Mouse (Mus musculus) MEL (cell line): ENCODE data around the gene Fbln1. TPM values are rescaled to one million over a fixed set of nuclear protein-coding genes. Genes with fewer than 3 reads are reported as not detected.

Source experiments
- DNase-seq: peaks from one replicate; pipeline ENCODE4 v3.0.0; 2011; ENCODE audit warnings: low read depth, low spot score
- H3K27ac ChIP-seq: 2 replicates; pipeline ENCODE4 v1.5.1; 2012; ENCODE audit warnings: low read depth, mild to moderate bottlenecking, control low read depth, low read length, moderate library complexity; ENCODE audit not compliant: control insufficient read depth
- H3K27me3 ChIP-seq, 2 experiments: fragments of 150-350 bp in 1 of 2; sonication (generic) in 1 of 2; 2 replicates each; pipeline ENCODE4 v1.6.1; 2012; ENCODE audit warnings: low read length in 2 of 2, mild to moderate bottlenecking in 2 of 2, improper control_type of control experiment in 1 of 2, moderate library complexity in 1 of 2; ENCODE audit not compliant: insufficient read depth in 2 of 2, control insufficient read depth in 1 of 2
- H3K36me3 ChIP-seq, 2 experiments: 2 replicates each; pipeline ENCODE4 v1.6.1; 2012 to 2014; ENCODE audit warnings: low read length in 2 of 2, improper control_type of control experiment in 1 of 2, inconsistent platforms in 1 of 2, mild to moderate bottlenecking in 1 of 2; ENCODE audit not compliant: insufficient read depth in 2 of 2, control insufficient read depth in 1 of 2
- H3K4me1 ChIP-seq, 2 experiments: fragments of 150-350 bp in 1 of 2; sonication (generic) in 1 of 2; 2 replicates each; pipeline ENCODE4 v1.6.1; 2012; ENCODE audit warnings: low read length in 2 of 2, improper control_type of control experiment in 1 of 2, mild to moderate bottlenecking in 1 of 2; ENCODE audit not compliant: insufficient read depth in 2 of 2, control insufficient read depth in 1 of 2
- H3K4me3 ChIP-seq, 2 experiments: fragments of 150-350 bp in 1 of 2; sonication (generic) in 1 of 2; 2 replicates each; pipeline ENCODE4 v1.5.1; 2012; ENCODE audit warnings: low read depth in 2 of 2, low read length in 2 of 2, mild to moderate bottlenecking in 2 of 2, moderate library complexity in 2 of 2, control low read depth in 1 of 2, improper control_type of control experiment in 1 of 2; ENCODE audit not compliant: control insufficient read depth in 1 of 2, insufficient read depth in 1 of 2
- H3K79me2 ChIP-seq: 2 replicates; pipeline ENCODE4 v1.6.1; 2012; ENCODE audit warnings: mild to moderate bottlenecking, low read length, moderate library complexity; ENCODE audit not compliant: control insufficient read depth, poor library complexity, insufficient read depth
- H3K9ac ChIP-seq: 2 replicates; pipeline ENCODE4 v1.6.1; 2012; ENCODE audit warnings: low read depth, mild to moderate bottlenecking, control low read depth, low read length, moderate library complexity; ENCODE audit not compliant: control insufficient read depth, poor library complexity, severe bottlenecking
- H3K9me3 ChIP-seq: fragments of 150-350 bp; sonication (generic); replicated peaks from 2 replicates; pipeline ENCODE4 v1.6.1; 2012; ENCODE audit warnings: mild to moderate bottlenecking, low read length, improper control_type of control experiment, moderate library complexity; ENCODE audit not compliant: insufficient read depth
- BHLHE40 ChIP-seq: IDR thresholded peaks from 2 replicates; pipeline ENCODE4 v1.6.1; 2012; ENCODE audit warnings: low read depth, mild to moderate bottlenecking, inconsistent platforms, low read length, improper control_type of control experiment, borderline replicate concordance
- CTCF ChIP-seq, 3 experiments: IDR thresholded peaks in 2 of 3; conservative IDR thresholded peaks in 1 of 3; 2 replicates each; pipeline ENCODE4 v1.5.1; 2011 to 2012; ENCODE audit warnings: low read length in 3 of 3, low read depth in 2 of 3, mild to moderate bottlenecking in 2 of 3, improper control_type of control experiment in 1 of 3, inconsistent platforms in 1 of 3, mixed read lengths in 1 of 3, moderate library complexity in 1 of 3; ENCODE audit not compliant: control insufficient read depth in 1 of 3, insufficient read depth in 1 of 3, poor library complexity in 1 of 3, severe bottlenecking in 1 of 3
- ELF1 ChIP-seq: IDR thresholded peaks from 2 replicates; pipeline ENCODE4 v1.6.1; 2014; ENCODE audit warnings: low read depth, mild to moderate bottlenecking, inconsistent platforms, low read length, improper control_type of control experiment, moderate library complexity
- EP300 ChIP-seq, 2 experiments: IDR thresholded peaks; 2 replicates each; pipeline ENCODE4 v1.6.1; 2011; ENCODE audit warnings: improper control_type of control experiment in 2 of 2, low read length in 2 of 2, low read depth in 1 of 2, mild to moderate bottlenecking in 1 of 2
- ETS1 ChIP-seq: IDR thresholded peaks from 2 replicates; pipeline ENCODE4 v1.6.1; 2012; ENCODE audit warnings: low read depth, mild to moderate bottlenecking, inconsistent platforms, low read length, improper control_type of control experiment, moderate library complexity
- KAT2A ChIP-seq: conservative IDR thresholded peaks from 2 replicates; pipeline ENCODE4 v1.6.1; 2012; ENCODE audit warnings: low read depth, low read length, improper control_type of control experiment, inconsistent platforms
- MAFK ChIP-seq: IDR thresholded peaks from 2 replicates; pipeline ENCODE4 v1.6.1; 2011; ENCODE audit warnings: low read depth, mild to moderate bottlenecking, low read length, improper control_type of control experiment, borderline replicate concordance
- MAZ ChIP-seq: IDR thresholded peaks from 2 replicates; pipeline ENCODE4 v1.6.1; 2012; ENCODE audit warnings: low read depth, mild to moderate bottlenecking, inconsistent platforms, low read length, improper control_type of control experiment
- MEF2A ChIP-seq: IDR thresholded peaks from 2 replicates; pipeline ENCODE4 v1.6.1; 2014; ENCODE audit warnings: low read depth, mild to moderate bottlenecking, inconsistent platforms, low read length, improper control_type of control experiment; ENCODE audit not compliant: poor library complexity, insufficient replicate concordance, severe bottlenecking; ENCODE audit errors: extremely low read depth
- MXI1 ChIP-seq: IDR thresholded peaks from 2 replicates; pipeline ENCODE4 v1.6.1; 2011; ENCODE audit warnings: mild to moderate bottlenecking, low read depth, low read length, improper control_type of control experiment
- MYB ChIP-seq: IDR thresholded peaks from 2 replicates; pipeline ENCODE4 v1.6.1; 2011; ENCODE audit warnings: mild to moderate bottlenecking, low read depth, low read length, improper control_type of control experiment
- POLR2AphosphoS2 ChIP-seq: IDR thresholded peaks from 2 replicates; pipeline ENCODE4 v1.6.1; 2011; ENCODE audit warnings: low read length, improper control_type of control experiment
- RAD21 ChIP-seq: IDR thresholded peaks from 2 replicates; pipeline ENCODE4 v1.6.1; 2011; ENCODE audit warnings: mild to moderate bottlenecking, low read depth, low read length, improper control_type of control experiment
- SIN3A ChIP-seq: IDR thresholded peaks from 2 replicates; pipeline ENCODE4 v1.6.1; 2012; ENCODE audit warnings: low read length, improper control_type of control experiment, inconsistent platforms
- SMC3 ChIP-seq: IDR thresholded peaks from 2 replicates; pipeline ENCODE4 v1.6.1; 2011; ENCODE audit warnings: low read depth, low read length, improper control_type of control experiment
- TCF12 ChIP-seq: IDR thresholded peaks from 2 replicates; pipeline ENCODE4 v1.6.1; 2014; ENCODE audit warnings: low read depth, mild to moderate bottlenecking, inconsistent platforms, low read length, improper control_type of control experiment, moderate library complexity
- UBTF ChIP-seq: IDR thresholded peaks from 2 replicates; pipeline ENCODE4 v1.6.1; 2012; ENCODE audit warnings: low read depth, mild to moderate bottlenecking, inconsistent platforms, low read length, improper control_type of control experiment, moderate library complexity, borderline replicate concordance; ENCODE audit not compliant: insufficient read depth
- USF1 ChIP-seq: IDR thresholded peaks from 2 replicates; pipeline ENCODE4 v1.6.1; 2014; ENCODE audit warnings: low read depth, mild to moderate bottlenecking, inconsistent platforms, low read length, improper control_type of control experiment, moderate library complexity
- USF2 ChIP-seq, 2 experiments: IDR thresholded peaks; 2 replicates each; pipeline ENCODE4 v1.6.1; 2011 to 2012; ENCODE audit warnings: improper control_type of control experiment in 2 of 2, low read length in 2 of 2, borderline replicate concordance in 1 of 2, inconsistent platforms in 1 of 2, low read depth in 1 of 2, mild to moderate bottlenecking in 1 of 2; ENCODE audit not compliant: insufficient read depth in 1 of 2
- ZC3H11A ChIP-seq: IDR thresholded peaks from 2 replicates; pipeline ENCODE4 v1.6.1; 2012; ENCODE audit warnings: low read depth, mild to moderate bottlenecking, inconsistent platforms, low read length, improper control_type of control experiment
- ZKSCAN1 ChIP-seq: IDR thresholded peaks from 2 replicates; pipeline ENCODE4 v1.6.1; 2012; ENCODE audit warnings: low read depth, mild to moderate bottlenecking, inconsistent platforms, low read length, improper control_type of control experiment, moderate library complexity
- ZMIZ1 ChIP-seq: IDR thresholded peaks from 2 replicates; pipeline ENCODE4 v1.6.1; 2012; ENCODE audit warnings: low read depth, mild to moderate bottlenecking, inconsistent platforms, low read length, improper control_type of control experiment, moderate library complexity
- ZNF384 ChIP-seq: IDR thresholded peaks from 2 replicates; pipeline ENCODE4 v1.6.1; 2012; ENCODE audit warnings: low read depth, mild to moderate bottlenecking, inconsistent platforms, low read length, improper control_type of control experiment
- polyA plus RNA-seq, 2 experiments: library from polyadenylated mRNA; stranded (reverse) in 1 of 2; unstranded in 1 of 2; fragments of >175 nt in 1 of 2; fragments of >200 nt in 1 of 2; gene quantifications; 2 replicates each; pipeline versions ENCODE4 v1.2.1 to v1.2.4; 2012; ENCODE audit warnings: low replicate concordance in 2 of 2, low read depth in 1 of 2; ENCODE audit not compliant: insufficient read length in 2 of 2, insufficient read depth in 1 of 2, missing spikeins in 1 of 2
- total RNA-seq: library from RNA; depleted of rRNA; stranded (reverse); fragments of 300-350 nt; gene quantifications from 2 replicates; pipeline ENCODE4 v1.2.3, GENCODE M21; 2012

Gene Fbln1
- total and polyA plus RNA-seq, 3 experiments, result not detected

- Histone ChIP-seq H3K4me1 (no peaks in the 10 kb centered on the region), H3K36me3 (no peaks in the 10 kb centered on the region), H3K9me3 (no peaks in the 10 kb centered on the region), H3K27me3 (no peaks in the 10 kb centered on the region), H3K9ac (no peak overlapping the region), H3K4me3 (no peak overlapping the region), H3K27ac (no peak overlapping the region), H3K79me2 (no peaks in the 10 kb centered on the region)
- no peak for TF ChIP-seq MEF2A
- TF ChIP-seq ETS1, result no peak
- TF ChIP-seq SMC3, result no peak
- TF ChIP-seq ZNF384, result no peak
- no peak for TF ChIP-seq ZKSCAN1
- TF ChIP-seq ELF1, result no peak
- TF ChIP-seq RAD21, result no peak
- TF ChIP-seq POLR2AphosphoS2, result no peak
- no peak for DNase-seq
Observed at GRCm38 (mm10) chr15:85252476-85252875, 46.7 kb downstream of the Fbln1 start.

- Histone ChIP-seq H3K4me3 (no peak overlapping the region), H3K36me3 (no peaks in the 10 kb centered on the region), H3K27me3 (no peaks in the 10 kb centered on the region), H3K4me1 (no peaks in the 10 kb centered on the region), H3K27ac (no peak overlapping the region), H3K9ac (no peak overlapping the region), H3K9me3 (no peaks in the 10 kb centered on the region), H3K79me2 (no peaks in the 10 kb centered on the region)
- peak; percentile 44 for DNase-seq
- TF ChIP-seq CTCF (IDR thresholded peaks at IDR 0.05 in 2 of 3, conservative IDR thresholded peaks at IDR 0.05 in 1 of 3; ENCODE audit: control insufficient read depth in 1 of 3, insufficient read depth in 1 of 3, low read depth in 2 of 3, low read length in 3 of 3, poor library complexity in 1 of 3, severe bottlenecking in 1 of 3), result peak; percentile 32 to 50 (median 39)
- no peak for TF ChIP-seq EP300 (IDR thresholded peaks at IDR 0.05; ENCODE audit: low read depth in 1 of 2, low read length in 2 of 2)
- no peak for TF ChIP-seq MAFK
- no peak for TF ChIP-seq MAZ
- peak; percentile 39 for TF ChIP-seq RAD21
- TF ChIP-seq SMC3, result peak; percentile 40
- no peak for TF ChIP-seq TCF12
Observed at GRCm38 (mm10) chr15:85257775-85258429, 52.2 kb downstream of the Fbln1 start.

- Histone ChIP-seq H3K27ac (no peak overlapping the region), H3K9me3 (no peaks in the 10 kb centered on the region), H3K9ac (no peak overlapping the region), H3K27me3 (no peaks in the 10 kb centered on the region), H3K36me3 (no peaks in the 10 kb centered on the region), H3K4me3 (no peak overlapping the region), H3K79me2 (no peaks in the 10 kb centered on the region), H3K4me1 (no peaks in the 10 kb centered on the region)
- no peak for DNase-seq
- TF ChIP-seq SIN3A (no peak), ELF1 (no peak), ETS1 (no peak), SMC3 (no peak), MXI1 (no peak), BHLHE40 (no peak), KAT2A (no peak), MAZ (no peak), MAFK (no peak), USF1 (no peak), UBTF (no peak), USF2 (IDR thresholded peaks at IDR 0.05; ENCODE audit: borderline replicate concordance in 1 of 2, insufficient read depth in 1 of 2, low read depth in 1 of 2, low read length in 2 of 2) (no peak), ZKSCAN1 (no peak), ZNF384 (no peak), MYB (no peak), ZMIZ1 (no peak), ZC3H11A (no peak), RAD21 (no peak)
Observed at GRCm38 (mm10) chr15:85262805-85263204, 57.1 kb downstream of the Fbln1 start.
